Mouse (Mus musculus) embryonic fibroblast, embryonic 13.5 days (primary cell): ENCODE measurements around the gene Ahdc1. TPM values are rescaled to one million over a fixed set of nuclear protein-coding genes. Genes with fewer than 3 reads are reported as not detected.
A peak's percentile ranks its signal among the peaks of the same experiment; 100 is the strongest.

ENCODE experiments used
- H3K27ac ChIP-seq: 2 replicates; pipeline ENCODE4 v1.5.1; 2012; ENCODE audit warnings: low read length, control low read depth, inconsistent platforms; ENCODE audit not compliant: insufficient read depth
- H3K4me1 ChIP-seq: 2 replicates; pipeline ENCODE4 v1.6.1; 2011; ENCODE audit warnings: low read length; ENCODE audit not compliant: control insufficient read depth, insufficient read depth
- H3K4me3 ChIP-seq: 2 replicates; pipeline ENCODE4 v1.5.1; 2011; ENCODE audit warnings: mild to moderate bottlenecking, control low read depth, low read length; ENCODE audit not compliant: insufficient read depth
- CTCF ChIP-seq: IDR thresholded peaks from 2 replicates; pipeline ENCODE4 v1.5.1; 2011; ENCODE audit warnings: mild to moderate bottlenecking, control low read depth, low read length, moderate library complexity, borderline replicate concordance; ENCODE audit not compliant: insufficient read depth
- POLR2A ChIP-seq: IDR thresholded peaks from 2 replicates; pipeline ENCODE4 v1.6.1; 2011; ENCODE audit warnings: low read depth, mild to moderate bottlenecking, control low read depth, low read length, moderate library complexity
- polyA plus RNA-seq: library from polyadenylated mRNA; stranded (reverse); fragments of >200 nt; gene quantifications from 2 replicates; pipeline ENCODE4 v1.2.4, GENCODE M21; 2011; ENCODE audit warnings: low read depth; ENCODE audit not compliant: missing spikeins, insufficient read length

The Ahdc1 gene
- 37.5 and 46.0 TPM in 2 replicates for polyA plus RNA-seq

GRCm38 (mm10) chr4:133011028-133011820 is at the start of gene Ahdc1:
Gene Ahdc1, plus strand, starts transcription at chr4:133011260.
- H3K4me1 ChIP-seq: no peaks in the 10 kb centered on the region; the same call in 1 of the 2 replicates
- peak; percentile 90 for TF ChIP-seq POLR2A
- no peak for TF ChIP-seq CTCF

GRCm38 (mm10) chr4:132961866-132962265 is 49.2 kb upstream of the Ahdc1 start:
- H3K27ac ChIP-seq: no peak overlapping the region
- no peak overlapping the region for H3K4me3 ChIP-seq
- H3K4me1 ChIP-seq: peaks cover 6% of the 10 kb centered on the region
- TF ChIP-seq CTCF (no peak), POLR2A (no peak)

More at GRCm38 (mm10) chr4:133011028-133011820, at the start of gene Ahdc1:
- Histone ChIP-seq H3K27ac (peak within 1 kb of the TSS; percentile 84), H3K4me3 (peak within 1 kb of the TSS; percentile 83)

- peaks cover 6% of the 10 kb centered on the region for H3K4me1 ChIP-seq
- H3K4me3 ChIP-seq: no peak overlapping the region
- no peak overlapping the region for H3K27ac ChIP-seq
- TF ChIP-seq CTCF (no peak), POLR2A (no peak)
These were observed 48.4 kb upstream of the Ahdc1 start for GRCm38 (mm10) chr4:132962628-132963027.

GRCm38 (mm10) chr4:132963436-132963835 is 47.6 kb upstream of the Ahdc1 start:
- TF ChIP-seq POLR2A (no peak), CTCF (no peak)
- Histone ChIP-seq H3K4me3 (no peak overlapping the region), H3K4me1 (peaks cover 8% of the 10 kb centered on the region), H3K27ac (no peak overlapping the region)

- Histone ChIP-seq H3K27ac (no peak overlapping the region), H3K4me1 (peaks cover 7% of the 10 kb centered on the region), H3K4me3 (no peak overlapping the region)
- no peak for TF ChIP-seq CTCF
- TF ChIP-seq POLR2A: no peak
These were observed 47.0 kb upstream of the Ahdc1 start for GRCm38 (mm10) chr4:132964064-132964463.

- H3K4me3 ChIP-seq: no peak overlapping the region
- H3K4me1 ChIP-seq: 0 out of 2 replicates have a peak, but pooled peaks cover 3% of the 10 kb centered on the region
- no peak overlapping the region for H3K27ac ChIP-seq
- no peak for TF ChIP-seq CTCF
- TF ChIP-seq POLR2A: no peak
These were observed 46.6 kb upstream of the Ahdc1 start for GRCm38 (mm10) chr4:132964473-132964872.

- H3K27ac ChIP-seq: no peak overlapping the region
- H3K4me1 ChIP-seq: 0 out of 2 replicates have a peak, but pooled peaks cover 3% of the 10 kb centered on the region
- no peak for TF ChIP-seq POLR2A
- TF ChIP-seq CTCF: no peak
- H3K4me3 ChIP-seq: no peak overlapping the region
These were observed 42.7 kb upstream of the Ahdc1 start for GRCm38 (mm10) chr4:132968105-132968938.

- no peak for TF ChIP-seq CTCF
- TF ChIP-seq POLR2A: no peak
- H3K4me1 ChIP-seq: 0 out of 2 replicates have a peak, but pooled peaks cover 3% of the 10 kb centered on the region
- no peak overlapping the region for H3K4me3 ChIP-seq
- no peak overlapping the region for H3K27ac ChIP-seq
These were observed 39.5 kb upstream of the Ahdc1 start for GRCm38 (mm10) chr4:132971601-132972000.

GRCm38 (mm10) chr4:132972101-132972500 is 39.0 kb upstream of the Ahdc1 start:
- Histone ChIP-seq H3K4me1 (0 out of 2 replicates have a peak, but pooled peaks cover 3% of the 10 kb centered on the region), H3K27ac (no peak overlapping the region), H3K4me3 (no peak overlapping the region)
- no peak for TF ChIP-seq CTCF
- TF ChIP-seq POLR2A: no peak

- Histone ChIP-seq H3K4me1 (0 out of 2 replicates have a peak, but pooled peaks cover 3% of the 10 kb centered on the region), H3K27ac (no peak overlapping the region), H3K4me3 (no peak overlapping the region)
- TF ChIP-seq POLR2A: no peak
These were observed 38.5 kb upstream of the Ahdc1 start for GRCm38 (mm10) chr4:132972556-132972955.
